Mouse (Mus musculus) WW6 (cell line): ENCODE measurements at regions not wholly inside any gene's neighbourhood (a gene's known extent, or its start where the extent isn't known, plus 50 kb on each side); places are given as distances from the start of the nearest gene placed in this dataset.
"Not testable (repeated sequence)": the region's sequence is repeated elsewhere in the genome, so short reads cannot be mapped to it uniquely, and the experiment has no call there.

Experiments used
- DNase-seq: peaks from one replicate; pipeline ENCODE4 v3.0.0-alpha.2; 2013; ENCODE audit warnings: low read depth, low spot score

- DNase-seq: peak; percentile 57
These were observed 69.9 kb upstream of the Zfp825 start for GRCm38 (mm10) chr13:74563483-74564330.

GRCm38 (mm10) chr13:74564331-74564727 is 70.5 kb upstream of the Zfp825 start:
- DNase-seq: not testable (repeated sequence)

- peak; percentile 33 for DNase-seq
These were observed 69.4 kb upstream of the Erap1 start for GRCm38 (mm10) chr13:74569967-74570366.
